Mouse (Mus musculus): ENCODE results near the gene Rnpepl1.

DNA sequence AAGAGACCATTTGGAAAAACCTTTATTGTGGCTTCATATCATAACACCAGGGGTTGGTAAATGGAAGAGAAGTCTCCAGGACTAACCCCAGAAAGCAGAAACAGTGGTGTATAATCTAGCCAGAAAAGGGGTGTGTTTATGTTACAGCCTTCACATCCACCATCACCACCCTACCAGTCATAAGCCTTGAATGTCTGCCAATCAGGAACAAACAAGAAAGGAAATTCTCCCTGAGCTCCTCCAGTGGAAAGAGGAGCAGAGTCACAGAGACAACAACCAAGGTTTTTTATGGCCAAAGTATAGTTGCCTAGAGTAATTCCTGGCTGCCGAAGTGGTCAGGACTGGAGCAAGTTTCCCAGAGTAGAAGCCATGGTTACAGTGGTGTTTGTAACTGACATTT lies 48.4 kb downstream of the Rnpepl1 start:
- no peak for TF ChIP-seq POLR2A (IDR thresholded peaks at IDR 0.05; ENCODE audit: borderline replicate concordance, low read depth, low read length)
- TF ChIP-seq CTCF (IDR thresholded peaks at IDR 0.05; ENCODE audit: low read depth, low read length): no peak
